Mouse (Mus musculus): ENCODE data around the gene Zbtb40. TPM values are rescaled to one million over a fixed set of nuclear protein-coding genes. Genes with fewer than 3 reads are reported as not detected.
A peak's percentile ranks its signal among the peaks of the same experiment; 100 is the strongest.

Zbtb40 gene
- total RNA-seq, 2 experiments from 2014 or later: 13.8 to 15.1 TPM

DNA sequence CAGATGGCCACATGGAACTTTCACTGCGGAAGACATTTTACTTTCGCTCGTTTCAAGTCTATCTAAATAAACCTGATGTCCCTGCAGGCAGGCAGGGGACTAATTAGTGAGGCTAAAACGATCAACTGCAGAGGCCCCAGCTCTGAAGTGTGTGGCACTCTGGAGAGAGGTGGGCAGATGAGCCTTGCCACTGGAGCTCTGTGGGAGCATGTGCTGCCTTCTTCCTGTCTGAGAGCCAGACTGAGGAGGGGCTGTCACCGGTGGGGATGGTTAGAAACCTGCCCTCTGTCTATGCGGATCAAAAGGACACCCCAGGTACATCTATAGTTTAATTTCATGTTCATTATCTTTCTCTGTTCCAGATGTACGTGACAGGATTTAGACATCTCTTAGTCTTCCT lies 51.7 kb downstream of the Zbtb40 start:
- intact Hi-C loops (cut with DNase I): loop anchor here (5.0 kb wide), 1 partner anchor 50 kb away; the partner anchor contains the start of gene Zbtb40
- peak in 1 of 2 experiments; percentile 17 for DNase-seq (ENCODE audit: low spot score in 2 of 2)

DNA sequence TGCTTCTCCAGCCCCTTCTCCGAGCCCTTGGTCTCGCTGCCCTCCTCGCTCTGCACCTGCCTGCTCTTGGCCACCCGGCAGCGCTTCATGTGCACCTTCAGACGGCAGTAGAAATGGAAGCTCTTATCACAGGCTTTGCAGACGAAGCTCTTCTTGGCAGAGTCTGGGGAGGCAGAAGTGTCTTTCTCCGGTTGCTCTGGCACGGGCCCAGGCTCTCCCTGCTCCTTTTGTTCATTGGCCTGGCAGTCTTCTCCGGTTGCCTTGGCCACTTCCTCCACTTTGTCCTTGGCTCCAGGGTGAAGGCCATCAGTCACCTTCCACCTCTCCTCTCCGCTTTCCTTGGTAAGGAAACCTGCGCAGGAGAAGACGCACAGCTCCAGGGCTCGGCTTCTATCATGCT lies 53.2 kb downstream of the Zbtb40 start:
- intact Hi-C loops (cut with DNase I): loop anchor here (5.0 kb wide), 1 partner anchor 52 kb away; the partner anchor contains the start of gene Zbtb40
- DNase-seq (ENCODE audit: low spot score in 2 of 2): no peak

DNA sequence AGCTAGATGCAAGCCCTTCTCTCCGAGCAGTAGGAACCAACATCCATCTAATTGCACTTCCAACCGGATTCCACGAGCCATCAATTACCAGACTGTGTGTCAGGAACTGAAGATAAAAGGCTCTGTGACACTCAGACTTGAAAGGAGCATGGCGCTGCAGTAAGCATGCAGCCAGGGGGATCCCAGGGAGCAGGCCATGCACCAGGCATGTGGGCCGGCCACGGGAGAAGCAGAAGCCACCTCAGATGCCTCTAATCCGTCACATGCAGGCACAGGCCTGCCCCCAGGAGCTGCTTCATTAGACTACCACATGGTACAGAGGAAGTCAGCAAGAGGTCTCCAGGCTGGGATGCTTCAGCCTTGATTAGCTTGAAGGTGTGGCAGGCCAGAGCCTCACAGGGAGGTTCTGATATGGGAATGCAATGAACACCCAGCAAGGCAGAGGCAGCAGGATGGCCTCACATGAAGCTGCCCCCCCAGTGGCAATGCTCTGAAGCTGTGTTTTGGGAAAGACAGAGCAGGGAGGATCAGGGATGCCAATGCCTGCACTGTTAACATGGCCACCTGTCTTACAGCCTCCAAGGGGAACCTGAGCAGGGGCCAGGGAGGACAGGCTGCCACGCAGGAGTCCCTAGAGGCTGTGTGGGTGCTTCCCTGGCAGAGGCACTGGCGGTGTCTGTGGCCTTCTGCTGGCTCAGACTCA lies 66.5 kb downstream of the Zbtb40 start:
- DNase-seq (ENCODE audit: low spot score in 2 of 2): no peak
- intact Hi-C loops (cut with DNase I): loop anchor here (1.0 to 5.0 kb wide), 3 partner anchors 55 to 330 kb away; no protein-coding TSS in a partner anchor

DNA sequence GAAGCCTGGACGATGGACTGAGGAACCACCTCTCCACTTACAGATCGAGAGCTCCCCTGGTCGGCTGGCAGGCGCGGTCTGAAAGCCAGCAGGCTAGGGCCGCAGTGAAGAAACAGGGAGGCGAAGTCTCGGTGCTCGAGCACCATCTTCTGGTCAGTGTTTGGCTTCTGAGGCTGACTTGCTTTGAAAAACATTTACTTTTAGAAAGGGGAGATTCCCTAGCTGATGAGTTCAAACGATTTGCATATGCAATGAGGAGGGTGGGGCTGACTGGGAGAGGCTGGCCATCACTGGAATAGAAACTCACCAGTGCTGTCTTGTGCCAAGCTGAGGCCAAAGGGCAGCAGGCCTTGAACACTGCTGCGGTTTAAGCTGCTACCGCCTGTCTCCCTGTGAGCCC lies 67.3 kb downstream of the Zbtb40 start:
- intact Hi-C loops (cut with DNase I): loop anchor here (1.0 to 5.0 kb wide), 3 partner anchors 54 to 329 kb away; no protein-coding TSS in a partner anchor
- DNase-seq (ENCODE audit: low spot score in 2 of 2): peak; percentile 37 to 58

GRCm38 (mm10) chr4:136980921-136981320 lies 67.7 kb downstream of the Zbtb40 start:
- DNase-seq (ENCODE audit: low spot score in 2 of 2): no peak
- intact Hi-C loops (cut with DNase I): loop anchor here (1.0 to 5.0 kb wide), 3 partner anchors 54 to 329 kb away; no protein-coding TSS in a partner anchor

DNA sequence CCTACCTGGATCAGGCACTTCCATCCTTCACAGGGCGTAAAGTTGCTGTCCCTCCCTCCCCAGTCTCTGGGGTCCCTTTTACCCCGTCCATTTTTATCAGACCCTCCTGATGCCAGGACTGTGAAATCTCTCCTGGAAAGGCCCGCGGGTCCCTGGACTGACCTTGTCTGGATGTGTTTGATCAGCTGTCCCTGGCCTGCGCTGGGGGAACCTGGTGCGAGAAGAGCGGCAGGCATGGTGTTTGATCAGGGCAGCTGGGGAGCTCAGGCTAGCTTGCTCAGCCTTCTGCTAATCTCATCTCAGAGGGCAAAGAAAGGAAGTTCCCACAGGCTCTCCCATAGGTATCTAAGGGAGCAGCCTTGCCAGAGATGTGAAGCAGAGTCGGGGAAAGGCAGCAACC lies 71.4 kb downstream of the Zbtb40 start:
- intact Hi-C loops (cut with DNase I): no loop called here
- DNase-seq (ENCODE audit: low spot score in 2 of 2): no peak

GRCm38 (mm10) chr4:136970939-136971338 lies 77.7 kb downstream of the Zbtb40 start:
- intact Hi-C loops (cut with DNase I): no loop called here
- DNase-seq (ENCODE audit: low spot score in 2 of 2): peak; percentile 31 to 37

- intact Hi-C loops (cut with DNase I): no loop called here
- DNase-seq (ENCODE audit: low spot score in 2 of 2): no peak
These were observed 78.9 kb downstream of the Zbtb40 start for GRCm38 (mm10) chr4:136969503-136970276.

DNA sequence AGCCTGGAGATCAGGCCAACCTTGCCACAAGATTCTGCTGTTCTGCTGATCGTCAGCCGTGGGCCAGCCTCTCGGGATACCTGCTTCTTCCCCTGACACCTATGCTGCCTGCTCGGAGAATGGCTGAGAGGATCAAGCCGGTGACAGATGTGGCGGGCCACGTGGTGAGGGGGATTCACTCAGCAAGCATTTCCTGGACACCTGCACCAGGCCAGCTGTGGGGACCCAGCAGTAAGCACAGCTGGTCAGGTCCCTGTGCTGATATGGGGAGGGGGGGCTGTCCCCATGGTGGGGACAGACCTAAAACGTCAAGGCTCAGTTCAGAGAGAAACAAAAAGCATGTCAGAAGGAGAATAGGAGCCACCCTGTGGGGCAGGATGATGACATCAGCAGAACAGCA lies 79.5 kb downstream of the Zbtb40 start:
- no peak for DNase-seq (ENCODE audit: low spot score in 2 of 2)
- intact Hi-C loops (cut with DNase I): no loop called here

- DNase-seq (ENCODE audit: low spot score in 2 of 2): no peak
- intact Hi-C loops (cut with DNase I): no loop called here
These were observed 81.1 kb downstream of the Zbtb40 start for GRCm38 (mm10) chr4:136967511-136967910.

DNA sequence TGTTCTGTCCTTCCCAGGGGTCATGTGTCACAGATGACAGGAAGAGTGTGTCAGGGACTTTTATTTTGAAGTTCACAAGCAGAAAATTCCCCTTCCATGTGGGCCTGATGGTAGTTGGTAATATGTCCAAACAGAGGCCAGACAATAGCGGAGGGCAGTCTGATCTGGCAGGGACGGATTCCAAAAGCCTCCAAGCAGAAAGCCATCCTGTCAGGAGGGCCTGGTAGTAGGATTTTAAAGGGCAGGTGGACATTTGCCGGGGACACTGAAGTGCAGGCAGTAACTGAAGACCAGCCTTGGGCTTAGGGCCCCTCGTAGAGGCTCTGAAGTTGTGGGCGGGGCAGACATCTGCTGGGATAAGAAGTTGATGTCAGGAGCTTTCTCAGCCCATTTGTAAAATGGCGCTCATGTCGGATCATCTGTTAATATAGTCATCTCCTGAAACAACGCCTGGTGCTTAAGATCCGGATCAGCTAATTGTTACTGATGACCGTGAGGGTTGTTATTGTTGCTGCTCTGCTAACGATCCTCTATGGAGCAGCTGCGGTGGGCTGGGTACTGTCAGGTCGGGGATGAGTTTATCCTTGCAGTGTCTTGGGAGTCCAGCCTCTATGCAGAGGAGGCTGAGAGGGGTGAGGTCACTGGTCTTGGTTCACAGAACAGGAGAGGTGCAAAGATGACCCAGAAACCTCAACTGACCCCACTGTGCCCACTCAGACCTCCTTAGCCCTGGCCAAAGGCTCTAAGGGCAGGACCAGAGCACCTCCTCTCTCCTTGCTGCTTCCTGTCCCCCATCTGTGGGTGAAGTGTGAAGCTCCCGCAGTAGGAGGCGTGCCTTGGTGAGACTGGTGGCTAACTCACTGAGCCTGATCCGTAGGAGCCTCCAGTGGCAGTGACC lies 81.9 kb downstream of the Zbtb40 start:
- intact Hi-C loops (cut with DNase I): no loop called here
- DNase-seq (ENCODE audit: low spot score in 2 of 2): no peak

DNA sequence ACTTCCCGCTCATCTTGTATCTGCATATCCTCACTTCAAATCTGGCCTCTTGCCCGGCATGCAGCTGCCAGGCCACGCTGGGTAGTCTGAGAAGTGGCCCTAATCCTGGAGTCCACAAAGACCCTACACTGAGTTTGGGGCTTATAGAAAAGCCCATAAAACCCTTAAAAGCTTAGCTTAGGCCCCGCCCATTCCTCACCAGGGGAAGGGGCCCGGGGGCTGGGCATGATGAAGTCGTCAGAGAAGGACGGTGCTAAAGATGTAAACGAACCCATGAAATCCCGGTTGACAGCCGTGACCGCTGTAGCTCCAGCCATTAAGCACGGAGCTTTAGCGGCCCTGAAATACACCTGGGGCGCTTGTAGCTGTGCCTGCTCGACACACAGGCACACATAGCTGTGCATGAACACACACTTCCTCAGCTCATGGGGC lies 83.6 kb downstream of the Zbtb40 start:
- intact Hi-C loops (cut with DNase I): no loop called here

GRCm38 (mm10) chr4:136962447-136962846 lies 86.2 kb downstream of the Zbtb40 start:
- DNase-seq (ENCODE audit: low spot score in 2 of 2): no peak
- intact Hi-C loops (cut with DNase I): no loop called here

More for the DNA sequence above, 83.6 kb downstream of the Zbtb40 start:
- DNase-seq (ENCODE audit: low spot score in 2 of 2): no peak

DNA sequence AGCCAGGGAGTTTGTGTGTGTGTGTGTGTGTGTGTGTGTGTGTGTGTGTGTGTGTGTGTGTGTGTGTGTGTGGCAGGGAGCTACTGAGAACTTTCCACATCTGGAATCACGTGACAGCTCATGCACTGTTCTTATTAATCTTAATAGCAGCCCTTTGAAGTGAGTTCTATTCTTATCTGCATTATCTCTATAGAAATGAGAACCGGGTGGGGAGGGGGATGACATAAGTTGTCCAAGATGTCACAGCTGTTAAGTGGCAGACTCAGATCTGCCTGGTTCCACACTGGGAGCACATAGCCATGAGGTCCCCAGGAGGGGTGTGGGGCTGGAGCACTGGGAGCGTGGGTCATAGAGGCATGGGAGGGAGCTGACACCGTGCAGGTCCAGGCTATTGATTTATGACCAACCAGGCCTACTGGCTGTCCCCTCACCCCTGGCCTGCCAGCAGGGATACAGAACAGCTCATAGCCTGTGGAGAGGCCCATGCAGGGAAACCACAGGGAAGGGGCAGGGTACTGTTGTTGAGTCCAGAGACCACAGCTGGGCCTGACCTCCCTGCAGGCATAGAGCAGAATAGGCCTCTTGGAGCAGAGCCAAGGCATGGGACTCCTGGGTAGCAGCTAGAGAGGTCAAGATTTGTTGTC lies 86.8 kb downstream of the Zbtb40 start:
- DNase-seq (ENCODE audit: low spot score in 2 of 2): no peak
- intact Hi-C loops (cut with DNase I): no loop called here

DNA sequence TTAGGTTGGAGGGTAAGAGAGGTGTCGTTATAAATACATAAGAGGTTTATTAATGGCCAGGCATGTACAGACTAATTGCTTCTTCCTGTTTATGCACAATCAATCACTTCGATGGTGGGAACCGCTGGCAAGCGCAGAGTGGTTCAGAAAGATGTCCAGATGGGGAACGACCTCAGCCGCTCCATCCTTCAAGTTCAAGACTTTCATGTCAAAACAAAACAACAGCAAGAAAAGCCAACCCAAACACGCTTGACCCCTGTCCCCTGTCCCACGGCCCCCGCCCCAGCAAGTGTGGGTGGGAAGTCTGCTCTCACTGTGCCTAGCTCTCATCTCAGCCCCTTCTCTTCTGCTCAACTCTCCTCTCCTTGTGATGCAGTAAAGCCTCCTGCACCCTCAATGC lies 88.0 kb downstream of the Zbtb40 start:
- DNase-seq (ENCODE audit: low spot score in 2 of 2): no peak
- intact Hi-C loops (cut with DNase I): no loop called here

GRCm38 (mm10) chr4:136960068-136960467 lies 88.5 kb downstream of the Zbtb40 start:
- intact Hi-C loops (cut with DNase I): no loop called here
- DNase-seq (ENCODE audit: low spot score in 2 of 2): no peak

DNA sequence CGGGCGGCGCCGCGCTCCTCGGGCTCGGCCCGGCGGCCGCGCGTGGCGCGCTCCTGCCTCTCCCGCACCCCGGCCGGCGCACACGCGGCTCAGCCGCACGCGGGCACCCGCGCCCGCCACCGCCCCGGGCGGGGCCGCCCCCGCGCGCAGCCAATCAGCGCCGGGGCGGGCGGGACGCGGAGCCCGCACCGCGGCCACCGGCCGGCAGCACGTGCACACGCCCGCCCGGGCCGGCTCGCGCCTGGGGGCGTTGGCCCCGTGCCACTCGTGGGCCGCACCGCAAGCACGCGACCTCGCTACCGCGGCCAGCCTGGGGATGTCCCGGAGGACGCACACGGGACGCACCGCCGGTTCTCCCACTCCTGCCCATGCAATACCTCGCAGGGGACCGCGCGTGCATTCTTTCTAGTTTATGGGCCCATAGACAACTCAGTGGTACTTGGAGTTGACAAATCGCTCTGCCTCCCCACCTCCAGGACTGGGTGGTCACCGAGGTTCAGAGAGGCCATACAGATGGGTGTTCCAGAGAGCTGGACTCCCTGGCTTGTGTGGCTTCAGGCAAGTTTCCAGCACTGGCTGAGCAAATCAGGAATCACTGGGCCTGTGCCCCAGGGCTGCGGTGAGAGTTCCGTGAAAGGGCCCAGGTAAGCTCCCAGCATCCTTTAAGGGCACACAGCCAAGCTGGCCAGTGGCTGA lies 91.7 kb downstream of the Zbtb40 start, which contains the start of gene Epha8:
TSS of gene Epha8 (minus strand) at position 66 of the 696 bp plus-strand sequence.
- intact Hi-C loops (cut with DNase I): no loop called here
- DNase-seq (ENCODE audit: low spot score in 2 of 2): peak in 1 of 2 experiments; percentile 21

- intact Hi-C loops (cut with DNase I): no loop called here
- no peak for DNase-seq (ENCODE audit: low spot score in 2 of 2)
These were observed 94.0 kb downstream of the Zbtb40 start for GRCm38 (mm10) chr4:136954562-136954961.

Data from left cerebral cortex, postnatal 25 days (tissue).